Mouse (Mus musculus) heart, embryonic 12.5 days (tissue): ENCODE data around the gene Gm5935. TPM values are rescaled to one million over a fixed set of nuclear protein-coding genes. Genes with fewer than 3 reads are reported as not detected.
"Not testable (repeated sequence)": the region's sequence is repeated elsewhere in the genome, so short reads cannot be mapped to it uniquely, and the experiment has no call there.

ENCODE experiments used
- ATAC-seq: fragments of 200-750 bp; cut with Nextera tagmentation; 2 replicates; pipeline ENCODE4 v1.8.0; 2017; ENCODE audit warnings: moderate TSS enrichment, moderate library complexity; ENCODE audit not compliant: insufficient number of reproducible peaks, low FRiP score
- H3K27ac ChIP-seq: fragments of 300-500 bp; sonication (generic); 2 replicates; pipeline ENCODE4 v1.5.1; 2016; ENCODE audit warnings: mild to moderate bottlenecking, moderate library complexity; ENCODE audit not compliant: poor library complexity, severe bottlenecking
- H3K27me3 ChIP-seq: fragments of 300-500 bp; sonication (generic); replicated peaks from 2 replicates; pipeline ENCODE4 v1.6.1; 2016; ENCODE audit warnings: mild to moderate bottlenecking, moderate library complexity
- H3K36me3 ChIP-seq: fragments of 300-500 bp; sonication (generic); 2 replicates; pipeline ENCODE4 v1.6.1; 2016; ENCODE audit warnings: mild to moderate bottlenecking, moderate library complexity
- H3K4me1 ChIP-seq: fragments of 300-500 bp; sonication (generic); replicated peaks from 2 replicates; pipeline ENCODE4 v1.6.1; 2016; ENCODE audit warnings: mild to moderate bottlenecking
- H3K4me2 ChIP-seq: fragments of 300-500 bp; sonication (generic); 2 replicates; pipeline ENCODE4 v1.6.1; 2016; ENCODE audit warnings: mild to moderate bottlenecking, moderate library complexity
- H3K4me3 ChIP-seq: fragments of 300-500 bp; sonication (generic); 2 replicates; pipeline ENCODE4 v1.5.1; 2016; ENCODE audit warnings: mild to moderate bottlenecking
- H3K9ac ChIP-seq: fragments of 300-500 bp; sonication (generic); 2 replicates; pipeline ENCODE4 v1.6.1; 2016; ENCODE audit warnings: mild to moderate bottlenecking, moderate library complexity
- H3K9me3 ChIP-seq: fragments of 300-500 bp; sonication (generic); replicated peaks from 2 replicates; pipeline ENCODE4 v1.6.1; 2016; ENCODE audit warnings: mild to moderate bottlenecking, moderate library complexity
- WGBS: fragments of 180-500 bp; shearing (Covaris S2); methylation state at CpG from one replicate; pipeline ENCODE4 v1.1.7; 2016; 5-methylcytosine and 5-hydroxymethylcytosine counted together
- polyA plus RNA-seq: library from polyadenylated mRNA; unstranded; fragments of >200 nt; fragmentation: Nextera tagmentation; extraction: Ambion mirVana; gene quantifications from 2 replicates; pipeline ENCODE4 v1.2.1, GENCODE M21; 2016

The Gm5935 gene
- polyA plus RNA-seq, result not detected in 2 replicates

GRCm38 (mm10) chrX:24775064-24775463, at the start of gene Gm5935:
Gene Gm5935, minus strand, starts transcription at chrX:24775164.
- 64% methylated on average over 5 of the region's 5 CpGs for WGBS
- not testable (repeated sequence) for H3K4me3 ChIP-seq, H3K27me3 ChIP-seq, H3K36me3 ChIP-seq, H3K27ac ChIP-seq, H3K4me2 ChIP-seq, H3K9me3 ChIP-seq, H3K9ac ChIP-seq, ATAC-seq, H3K4me1 ChIP-seq

Other genes with a start within 250 kb of the Gm5935 start
- gene Gm4297, start 200.3 kb downstream of the Gm5935 start, polyA plus RNA-seq, result not detected in 2 replicates